Mouse (Mus musculus) midbrain, embryonic 14.5 days (tissue): ENCODE measurements at regions not wholly inside any gene's neighbourhood (a gene's known extent, or its start where the extent isn't known, plus 50 kb on each side); places are given as distances from the start of the nearest gene placed in this dataset.

Experiments
- ATAC-seq: fragments of 200-750 bp; cut with Nextera tagmentation; 2 replicates; pipeline ENCODE4 v1.8.0; 2017; ENCODE audit warnings: moderate number of reproducible peaks, moderate library complexity; ENCODE audit not compliant: low FRiP score, low TSS enrichment
- DNase-seq: peaks from one replicate; pipeline ENCODE4 v3.0.0-alpha.2; 2015
- H3K27ac ChIP-seq: fragments of 300-500 bp; sonication (generic); replicated peaks from 2 replicates; pipeline ENCODE4 v1.5.1; 2014; ENCODE audit warnings: mild to moderate bottlenecking, low read depth, low read length, moderate library complexity
- H3K27me3 ChIP-seq: fragments of 300-500 bp; sonication (generic); 2 replicates; pipeline ENCODE4 v1.6.1; 2014; ENCODE audit warnings: low read length, control low read depth, mixed read lengths; ENCODE audit not compliant: control insufficient read depth, insufficient read depth
- H3K36me3 ChIP-seq: fragments of 300-500 bp; sonication (generic); 2 replicates; pipeline ENCODE4 v1.6.1; 2014; ENCODE audit warnings: low read length, control low read depth; ENCODE audit not compliant: control insufficient read depth, insufficient read depth
- H3K4me1 ChIP-seq: fragments of 300-500 bp; sonication (generic); 2 replicates; pipeline ENCODE4 v1.6.1; 2014; ENCODE audit warnings: mild to moderate bottlenecking, antibody characterized with exemption, low read length, control low read depth; ENCODE audit not compliant: control insufficient read depth, insufficient read depth
- H3K4me2 ChIP-seq: fragments of 300-500 bp; sonication (generic); 2 replicates; pipeline ENCODE4 v1.6.1; 2014; ENCODE audit warnings: mild to moderate bottlenecking, low read length, moderate library complexity
- H3K4me3 ChIP-seq: fragments of 300-500 bp; sonication (generic); replicated peaks from 2 replicates; pipeline ENCODE4 v1.5.1; 2014; ENCODE audit warnings: low read depth, low read length
- H3K9ac ChIP-seq: fragments of 300-500 bp; sonication (generic); replicated peaks from 2 replicates; pipeline ENCODE4 v1.6.1; 2014; ENCODE audit warnings: mild to moderate bottlenecking, low read length, moderate library complexity
- H3K9me3 ChIP-seq: fragments of 300-500 bp; sonication (generic); 2 replicates; pipeline ENCODE4 v1.6.1; 2016; ENCODE audit warnings: low read length, control low read depth, mixed read lengths; ENCODE audit not compliant: control insufficient read depth
- WGBS: fragments of 180-500 bp; shearing (Covaris S2); extraction: QIAGEN DNeasy Blood & Tissue Kit; methylation state at CpG from one replicate; pipeline ENCODE4 v1.1.7; 2014; 5-methylcytosine and 5-hydroxymethylcytosine counted together

GRCm38 (mm10) chr14:105482644-105483351 lies 224.4 kb downstream of the Ndfip2 start:
- peak; percentile 78 for DNase-seq
- WGBS, result 2% methylated on average over 16 of the region's 16 CpGs
- Histone ChIP-seq H3K4me2 (peak overlapping the region; percentile 49), H3K36me3 (no peaks in the 10 kb centered on the region), H3K9me3 (no peaks in the 10 kb centered on the region), H3K4me3 (peak overlapping the region; percentile 28), H3K27me3 (peaks cover 15% of the 10 kb centered on the region; the same call in 1 of the 2 replicates), H3K9ac (peak overlapping the region; percentile 57), H3K4me1 (peaks cover 24% of the 10 kb centered on the region), H3K27ac (peak overlapping the region; percentile 89)
- ATAC-seq, result peak; percentile 51

- H3K9me3 ChIP-seq, result no peaks in the 10 kb centered on the region
- DNase-seq (peak; percentile 39), ATAC-seq (no peak)
- H3K4me3 ChIP-seq, result no peak overlapping the region
- no peak overlapping the region for H3K27ac ChIP-seq
- WGBS, result 30% methylated on average over 9 of the region's 9 CpGs
- 0 out of 2 replicates have a peak, but pooled peaks cover 4% of the 10 kb centered on the region for H3K27me3 ChIP-seq
- no peaks in the 10 kb centered on the region for H3K36me3 ChIP-seq
- H3K4me2 ChIP-seq, result peak overlapping the region; percentile 18
- H3K4me1 ChIP-seq, result peaks cover 24% of the 10 kb centered on the region
- H3K9ac ChIP-seq, result no peak overlapping the region
These were observed 221.7 kb downstream of the Ndfip2 start for GRCm38 (mm10) chr14:105480048-105480447.

- no peaks in the 10 kb centered on the region for H3K9me3 ChIP-seq
- DNase-seq (peak; percentile 70), ATAC-seq (no peak)
- H3K36me3 ChIP-seq, result no peaks in the 10 kb centered on the region
- H3K4me1 ChIP-seq, result 0 out of 2 replicates have a peak, but pooled peaks cover under 1% of the 10 kb centered on the region
- H3K4me2 ChIP-seq, result no peak overlapping the region
- no peak overlapping the region for H3K4me3 ChIP-seq
- H3K27ac ChIP-seq, result no peak overlapping the region
- 0 out of 2 replicates have a peak, but pooled peaks cover 3% of the 10 kb centered on the region for H3K27me3 ChIP-seq
- H3K9ac ChIP-seq, result no peak overlapping the region
These were observed 216.7 kb downstream of the Ndfip2 start for GRCm38 (mm10) chr14:105474991-105475553.

GRCm38 (mm10) chr14:105448919-105449458 lies 190.6 kb downstream of the Ndfip2 start:
- H3K27me3 ChIP-seq, result no peaks in the 10 kb centered on the region
- WGBS, result 83% methylated on average over 3 of the region's 3 CpGs

GRCm38 (mm10) chr14:105447088-105447487 lies 188.7 kb downstream of the Ndfip2 start:
- DNase-seq, result no peak
- 92% methylated on average over 5 of the region's 5 CpGs for WGBS

More at GRCm38 (mm10) chr14:105448919-105449458, 190.6 kb downstream of the Ndfip2 start:
- H3K9me3 ChIP-seq, result no peaks in the 10 kb centered on the region
- no peak overlapping the region for H3K4me2 ChIP-seq
- H3K27ac ChIP-seq, result no peak overlapping the region
- no peak for ATAC-seq
- no peak for DNase-seq
- no peak overlapping the region for H3K9ac ChIP-seq
- no peak overlapping the region for H3K4me3 ChIP-seq
- H3K36me3 ChIP-seq, result no peaks in the 10 kb centered on the region
- H3K4me1 ChIP-seq, result no peaks in the 10 kb centered on the region

GRCm38 (mm10) chr14:105435343-105435742 lies 177.0 kb downstream of the Ndfip2 start:
- Histone ChIP-seq H3K4me2 (no peak overlapping the region), H3K9ac (no peak overlapping the region), H3K36me3 (no peaks in the 10 kb centered on the region), H3K4me3 (no peak overlapping the region), H3K4me1 (peaks cover 5% of the 10 kb centered on the region; the same call in 1 of the 2 replicates), H3K27ac (no peak overlapping the region), H3K27me3 (no peaks in the 10 kb centered on the region), H3K9me3 (no peaks in the 10 kb centered on the region)
- 92% methylated on average over 6 of the region's 6 CpGs for WGBS
- ATAC-seq (no peak), DNase-seq (no peak)

More at GRCm38 (mm10) chr14:105447088-105447487, 188.7 kb downstream of the Ndfip2 start:
- Histone ChIP-seq H3K9ac (no peak overlapping the region), H3K27ac (no peak overlapping the region), H3K4me2 (no peak overlapping the region), H3K9me3 (no peaks in the 10 kb centered on the region), H3K4me3 (no peak overlapping the region), H3K36me3 (no peaks in the 10 kb centered on the region), H3K27me3 (no peaks in the 10 kb centered on the region), H3K4me1 (no peaks in the 10 kb centered on the region)
- no peak for ATAC-seq

- no peak overlapping the region for H3K27ac ChIP-seq
- no peak overlapping the region for H3K9ac ChIP-seq
- no peak overlapping the region for H3K4me2 ChIP-seq
- H3K9me3 ChIP-seq, result no peaks in the 10 kb centered on the region
- H3K36me3 ChIP-seq, result no peaks in the 10 kb centered on the region
- no peaks in the 10 kb centered on the region for H3K27me3 ChIP-seq
- DNase-seq (no peak), ATAC-seq (no peak)
- H3K4me1 ChIP-seq, result peaks cover 5% of the 10 kb centered on the region; the same call in 1 of the 2 replicates
- WGBS, result 93% methylated on average over 2 of the region's 2 CpGs
- no peak overlapping the region for H3K4me3 ChIP-seq
These were observed 175.1 kb downstream of the Ndfip2 start for GRCm38 (mm10) chr14:105433456-105433855.

GRCm38 (mm10) chr14:105432670-105433069 lies 174.3 kb downstream of the Ndfip2 start:
- WGBS, result 0% methylated on average over 4 of the region's 4 CpGs
- no peak overlapping the region for H3K4me2 ChIP-seq
- H3K9ac ChIP-seq, result no peak overlapping the region
- no peaks in the 10 kb centered on the region for H3K36me3 ChIP-seq
- H3K27ac ChIP-seq, result 0 out of 2 replicates have a peak overlapping the region, but pooled peaks have one; percentile 20
- ATAC-seq, result peak; percentile 66; the same call in 1 of the 2 replicates
- H3K4me1 ChIP-seq, result peaks cover 5% of the 10 kb centered on the region; the same call in 1 of the 2 replicates
- no peaks in the 10 kb centered on the region for H3K9me3 ChIP-seq
- no peak overlapping the region for H3K4me3 ChIP-seq
- peak; percentile 49 for DNase-seq
- H3K27me3 ChIP-seq, result no peaks in the 10 kb centered on the region
